Mouse (Mus musculus) kidney, postnatal 25 days (tissue): ENCODE data around the gene Gpt2.
A peak's percentile ranks its signal among the peaks of the same experiment; 100 is the strongest.

Experiments used
- DNase-seq, 2 experiments: peaks; one replicate each; pipeline ENCODE4 v3.0.0; 2021; ENCODE audit warnings: mixed read lengths in 2 of 2

Gene Gpt2

DNA sequence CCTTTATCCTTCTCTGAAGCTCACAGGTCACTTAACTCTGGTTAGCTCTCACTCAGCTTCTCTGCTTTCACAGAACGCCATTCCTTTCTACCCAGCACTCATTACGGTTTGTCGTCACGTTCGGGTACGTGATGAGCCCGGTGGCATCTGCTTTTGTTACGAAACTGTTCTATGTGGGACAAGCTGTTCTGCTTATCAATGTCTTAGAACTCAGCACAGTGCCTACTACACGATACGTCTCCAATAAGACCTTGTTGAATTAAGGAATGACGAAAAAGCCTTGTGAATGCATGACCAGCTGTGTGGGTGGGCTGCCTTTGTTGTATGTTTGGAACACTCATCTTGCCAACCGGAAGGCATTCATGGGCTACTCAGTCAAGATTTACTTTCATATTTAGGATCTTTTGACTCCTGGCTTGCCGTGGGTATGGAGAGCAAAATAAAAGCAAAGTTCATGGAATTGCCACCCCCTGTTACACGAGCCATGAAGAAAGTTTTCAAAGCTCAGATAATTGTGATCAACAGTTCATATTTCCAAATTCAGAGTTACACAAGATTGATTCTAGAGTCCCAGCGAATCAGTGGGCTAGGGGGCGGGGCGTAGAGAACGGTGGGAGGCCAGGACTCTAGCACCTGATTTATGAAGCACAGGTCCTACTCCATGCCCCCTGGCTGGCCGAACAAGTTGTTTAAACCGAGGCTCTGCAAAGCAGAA lies 4.3 kb upstream of the Gpt2 start:
- no peak for DNase-seq

- DNase-seq = no peak
Measured at GRCm38 (mm10) chr8:85488631-85489030, 3.7 kb upstream of the Gpt2 start.

DNA sequence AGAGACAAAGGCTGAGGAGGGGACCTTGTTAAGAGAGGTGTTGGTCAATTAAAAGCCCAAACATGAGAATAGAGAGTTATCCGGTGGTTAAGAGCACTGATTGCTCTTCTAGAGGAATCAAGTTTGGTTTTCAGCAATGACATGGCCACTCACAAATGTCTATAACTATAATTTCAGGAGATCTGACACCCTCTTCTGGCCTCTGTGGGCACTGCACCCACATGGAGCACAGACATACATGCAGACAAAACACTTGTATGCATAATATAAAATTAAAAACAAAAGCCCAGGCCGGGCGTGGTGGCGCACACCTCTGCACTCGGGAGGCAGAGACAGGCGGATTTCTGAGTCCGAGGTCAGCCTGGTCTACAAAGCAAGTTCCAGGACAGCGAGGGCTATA lies 2.8 kb upstream of the Gpt2 start:
- DNase-seq = no peak

DNA sequence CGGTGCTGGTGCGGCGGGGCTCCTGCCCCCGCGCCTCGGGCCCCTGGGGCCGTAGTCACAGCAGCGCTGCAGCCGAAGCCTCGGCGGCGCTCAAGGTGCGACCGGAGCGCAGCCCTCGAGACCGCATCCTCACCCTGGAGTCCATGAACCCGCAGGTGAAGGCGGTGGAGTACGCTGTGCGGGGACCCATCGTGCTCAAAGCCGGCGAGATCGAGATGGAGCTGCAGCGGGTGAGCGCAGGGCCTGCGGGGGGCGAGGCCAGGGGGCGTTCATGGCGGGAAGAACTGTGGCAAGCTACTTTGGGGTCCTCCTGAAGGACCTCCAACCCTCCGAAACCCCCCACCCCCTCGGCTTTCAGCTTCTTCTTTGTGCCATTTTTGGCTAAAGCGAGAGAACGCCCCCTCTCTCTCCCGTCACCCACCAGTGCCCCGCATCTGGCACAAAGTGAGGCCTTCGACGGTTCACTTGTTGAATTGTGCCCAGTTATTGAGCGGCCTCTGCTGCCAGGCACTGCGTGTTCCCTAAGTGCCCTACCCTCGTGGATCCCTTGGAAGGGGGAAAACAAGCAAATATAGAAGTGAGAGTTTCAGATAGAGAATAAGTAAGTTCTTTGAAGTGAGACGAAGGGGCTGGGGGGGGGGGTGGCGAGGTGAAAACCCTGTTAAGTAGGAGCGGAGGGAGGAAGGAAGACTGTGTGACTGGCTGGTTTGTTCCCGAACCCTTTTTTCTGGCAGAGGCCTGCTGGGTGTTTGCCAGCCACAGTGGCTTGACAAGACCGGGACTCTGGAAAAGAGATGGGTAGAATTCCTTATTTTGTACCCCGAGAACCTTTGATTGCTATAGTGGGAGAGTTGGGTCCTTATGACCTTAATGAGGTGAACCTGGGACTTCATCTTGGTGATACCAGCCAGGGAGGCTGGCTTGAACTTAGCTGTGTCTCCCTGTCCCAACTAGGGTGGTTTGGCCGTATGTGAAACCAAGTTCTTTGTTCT lies 860 bp downstream of the Gpt2 start:
- peak in 1 of 2 experiments; percentile 57 for DNase-seq

DNA sequence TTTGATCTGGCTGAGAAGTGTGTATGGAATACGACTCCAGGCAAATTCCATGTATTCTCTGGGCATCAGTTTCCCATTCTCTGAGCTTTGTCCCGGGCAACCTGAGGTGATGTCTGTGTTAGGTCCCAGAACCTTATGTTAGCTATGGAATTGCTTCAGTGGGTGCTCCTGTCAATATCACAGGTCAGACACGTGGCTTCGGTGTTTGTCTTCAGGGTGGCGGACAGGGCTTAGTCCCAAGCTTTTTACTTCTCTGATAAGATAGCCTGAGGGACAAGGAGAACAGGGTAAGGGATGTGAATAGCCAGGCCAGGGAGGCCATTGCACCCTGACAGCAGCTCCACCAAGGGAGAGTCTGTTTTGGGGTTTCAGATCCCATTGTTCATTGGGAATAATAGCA lies 3.7 kb downstream of the Gpt2 start:
- no peak for DNase-seq

GRCm38 (mm10) chr8:85496778-85497177 lies 4.4 kb downstream of the Gpt2 start:
- no peak for DNase-seq

DNA sequence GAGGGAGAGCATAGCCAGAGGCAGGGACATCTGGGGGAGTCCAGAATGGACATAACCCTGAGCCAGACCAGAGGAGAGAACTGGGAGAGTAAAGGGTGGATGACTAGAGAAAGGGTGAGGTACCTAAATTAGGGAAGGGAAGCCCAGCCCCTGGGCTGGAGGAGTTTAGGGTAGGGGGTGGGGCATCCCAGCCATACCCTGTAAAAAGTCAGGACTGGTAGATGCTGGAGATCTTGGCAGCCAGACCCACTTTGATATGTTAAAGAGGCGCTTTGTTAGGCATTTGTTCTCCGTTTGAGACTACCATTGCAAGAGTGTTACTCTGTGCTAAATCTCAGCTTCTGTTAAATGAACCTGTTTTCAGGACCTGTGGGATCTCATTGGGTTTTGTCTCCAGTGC lies 6.2 kb downstream of the Gpt2 start:
- DNase-seq = no peak

DNA sequence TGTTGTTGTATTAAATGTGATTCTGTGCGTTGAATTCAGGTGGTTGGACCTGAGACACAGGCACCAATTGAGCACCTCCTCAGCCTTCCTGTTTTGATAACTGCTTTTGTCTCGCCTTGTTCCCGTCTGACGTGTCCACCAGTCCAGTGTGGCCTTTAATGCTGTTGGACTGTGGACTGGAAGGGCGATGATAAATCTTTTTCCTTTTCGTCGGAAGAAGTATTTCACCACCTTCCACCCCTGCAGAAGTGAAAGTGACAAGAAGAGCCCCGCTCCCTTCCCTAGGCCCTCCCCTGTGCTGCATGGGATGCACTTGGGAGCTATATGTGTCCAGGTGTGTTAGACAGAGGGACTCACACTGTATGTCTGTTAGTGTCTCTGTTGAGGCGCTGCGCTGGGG lies 8.1 kb downstream of the Gpt2 start:
- DNase-seq = no peak

DNA sequence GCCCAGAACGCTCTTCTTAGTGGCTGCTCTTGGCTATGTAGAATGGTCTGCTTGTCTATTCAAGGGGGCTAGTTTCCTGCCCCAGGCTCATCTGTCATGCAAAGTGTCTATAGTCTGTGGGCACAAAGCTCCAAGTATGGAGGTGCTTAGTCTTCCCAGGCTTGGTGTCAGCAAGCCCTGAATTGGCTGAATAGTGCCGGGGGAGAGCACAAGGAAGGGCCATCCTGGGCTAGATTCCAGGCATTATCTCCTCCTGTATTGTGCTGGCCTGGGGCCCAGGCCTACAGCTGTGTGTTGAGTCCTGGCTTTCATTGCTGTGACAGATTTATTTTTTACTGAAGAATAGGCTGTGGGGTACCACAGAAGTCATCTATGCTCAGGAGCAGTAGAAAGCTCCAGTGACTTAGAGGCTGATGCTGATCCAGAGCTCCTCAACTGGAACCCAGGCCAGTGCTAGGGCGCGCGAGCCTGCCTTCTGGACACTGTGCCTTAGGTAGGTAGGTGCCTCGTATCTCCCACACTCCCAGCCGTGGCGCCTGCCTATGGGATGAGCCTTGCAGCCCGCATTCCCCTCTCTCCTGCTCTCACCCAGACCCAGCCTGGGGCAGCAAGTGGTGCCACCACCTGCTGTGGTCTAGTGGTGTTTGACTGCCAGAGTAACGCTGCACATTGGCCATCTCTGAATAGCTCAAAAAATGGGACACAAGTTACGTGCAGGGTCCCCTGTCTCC lies 8.7 kb downstream of the Gpt2 start:
- DNase-seq = no peak

DNA sequence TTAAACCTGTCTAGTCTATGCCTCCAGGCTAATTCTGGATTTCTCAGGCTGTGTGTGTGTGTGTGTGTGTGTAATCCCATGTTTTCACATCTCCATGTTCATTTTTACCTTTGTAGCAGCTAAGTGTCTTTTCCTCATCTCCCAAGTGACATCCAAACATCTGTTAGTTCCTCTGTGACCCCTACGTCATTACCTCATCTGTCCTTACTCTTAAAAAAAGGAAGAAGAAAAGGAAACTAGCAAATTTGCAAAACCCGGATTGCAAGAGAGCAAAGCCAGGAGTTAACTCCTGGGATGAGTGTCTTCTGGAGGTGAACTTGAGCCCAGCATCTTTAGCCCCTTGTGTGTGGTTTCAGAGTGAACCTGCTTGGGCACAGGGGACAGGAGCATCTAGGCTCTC lies 10.0 kb downstream of the Gpt2 start:
- DNase-seq = no peak

GRCm38 (mm10) chr8:85503065-85503464 lies 10.7 kb downstream of the Gpt2 start:
- no peak for DNase-seq

- DNase-seq = no peak
Measured at GRCm38 (mm10) chr8:85504704-85505103, 12.3 kb downstream of the Gpt2 start.

- DNase-seq = no peak
Measured at GRCm38 (mm10) chr8:85506620-85507019, 14.2 kb downstream of the Gpt2 start.

DNA sequence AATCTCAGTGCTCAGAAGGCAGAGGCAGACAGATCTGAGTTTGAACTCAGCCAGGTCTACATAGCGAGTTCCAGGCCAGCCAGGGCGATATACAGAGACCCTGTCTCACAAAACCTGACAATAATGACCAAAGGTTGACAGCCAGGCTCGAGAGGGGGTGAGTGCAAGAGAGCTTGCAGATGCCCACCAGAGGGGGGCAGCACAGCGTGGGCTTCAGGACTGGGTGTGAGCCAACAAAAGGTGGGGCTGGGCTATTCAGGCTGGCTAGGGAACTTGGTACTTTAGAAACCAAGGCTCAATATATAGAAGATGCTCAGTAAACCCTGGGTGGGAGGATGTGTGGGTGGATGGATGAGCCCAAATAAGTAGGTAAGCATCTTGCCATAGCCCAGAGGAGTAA lies 16.3 kb downstream of the Gpt2 start:
- DNase-seq = no peak

GRCm38 (mm10) chr8:85512234-85512633 lies 19.9 kb downstream of the Gpt2 start:
- no peak for DNase-seq

DNA sequence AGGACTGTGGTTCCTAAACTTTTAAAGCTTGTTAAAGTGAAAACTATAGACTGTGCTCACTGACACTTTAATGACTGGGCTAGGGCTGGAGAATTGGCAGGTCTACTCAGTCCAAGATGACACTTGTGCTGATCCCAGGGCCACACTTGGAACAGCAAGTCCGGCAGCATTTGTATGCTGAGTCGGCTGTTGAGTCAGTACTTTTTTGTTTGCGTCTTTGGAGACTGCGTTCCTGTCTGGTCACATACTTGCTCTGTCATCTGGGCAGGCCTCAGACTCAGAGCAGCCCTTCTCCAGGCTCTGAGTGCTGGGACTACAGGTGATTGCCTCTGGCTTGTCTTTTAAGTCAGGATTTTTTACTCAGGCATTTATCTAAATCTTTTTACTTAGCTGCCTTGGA lies 20.9 kb downstream of the Gpt2 start:
- no peak for DNase-seq

DNA sequence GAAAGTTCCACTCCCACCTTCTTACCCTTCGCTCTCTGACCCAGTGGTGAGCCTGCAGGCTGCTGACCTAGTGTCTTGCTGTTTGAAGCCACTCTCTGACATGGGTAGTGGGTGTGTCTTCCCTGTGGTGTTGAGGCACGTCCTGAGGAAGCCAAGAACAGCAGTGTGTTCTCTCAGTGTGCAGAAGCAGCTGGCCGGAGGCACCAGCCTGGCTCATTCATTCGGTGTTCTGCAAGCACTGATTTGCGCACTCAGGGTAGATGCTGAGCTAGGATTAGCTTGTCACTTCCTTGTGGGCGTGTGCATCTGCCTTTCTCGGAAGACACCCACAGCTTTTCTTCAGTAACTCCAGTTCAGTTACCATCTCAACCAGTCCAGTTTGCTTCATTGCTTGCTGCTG lies 23.0 kb downstream of the Gpt2 start:
- no peak for DNase-seq

- DNase-seq = no peak
Measured at GRCm38 (mm10) chr8:85517336-85517735, 25.0 kb downstream of the Gpt2 start.

GRCm38 (mm10) chr8:85517956-85518355 lies 25.6 kb downstream of the Gpt2 start:
- no peak for DNase-seq

DNA sequence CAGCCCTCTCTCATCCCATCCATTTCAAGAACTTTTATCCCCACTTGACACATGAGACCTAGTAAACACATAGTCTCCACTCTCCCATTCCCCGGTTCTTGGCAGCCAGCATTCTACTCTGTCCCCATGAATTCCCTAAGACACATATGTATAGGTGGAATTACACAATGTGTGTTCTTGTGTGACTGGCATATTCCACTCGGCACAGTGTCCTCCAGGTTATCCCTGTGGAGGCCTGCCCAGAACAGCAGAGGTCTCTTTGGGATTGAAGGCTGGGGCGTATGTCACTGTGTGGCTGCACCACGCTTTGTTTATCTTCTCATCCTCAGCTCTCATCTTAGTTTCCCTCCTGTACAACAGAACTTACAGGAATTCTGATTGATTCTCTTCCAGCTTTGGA lies 28.2 kb downstream of the Gpt2 start:
- DNase-seq = no peak

DNA sequence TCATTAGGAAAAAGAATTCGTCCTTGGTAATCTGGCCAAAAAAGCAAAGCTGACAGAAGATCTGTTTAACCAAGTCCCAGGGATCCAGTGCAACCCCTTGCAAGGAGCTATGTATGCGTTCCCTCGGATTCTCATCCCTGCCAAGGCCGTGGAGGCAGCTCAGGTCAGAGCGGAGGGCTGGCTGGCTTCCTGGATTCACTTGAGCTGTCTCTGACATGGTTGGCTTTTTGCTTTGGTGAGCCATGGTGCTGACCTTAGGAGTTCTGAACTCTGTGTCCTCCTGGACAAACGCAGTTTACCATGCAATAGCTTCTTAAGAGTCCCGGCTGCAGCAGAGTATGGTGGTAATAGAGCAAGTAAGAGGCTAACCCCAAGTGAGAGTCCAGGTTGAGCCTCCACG lies 29.0 kb downstream of the Gpt2 start:
- no peak for DNase-seq

GRCm38 (mm10) chr8:85524086-85524485 lies 31.7 kb downstream of the Gpt2 start:
- no peak for DNase-seq

- peak; percentile 53 to 67 for DNase-seq
Measured at GRCm38 (mm10) chr8:85526105-85526504, 33.7 kb downstream of the Gpt2 start.
